In the genomic region with DNA sequence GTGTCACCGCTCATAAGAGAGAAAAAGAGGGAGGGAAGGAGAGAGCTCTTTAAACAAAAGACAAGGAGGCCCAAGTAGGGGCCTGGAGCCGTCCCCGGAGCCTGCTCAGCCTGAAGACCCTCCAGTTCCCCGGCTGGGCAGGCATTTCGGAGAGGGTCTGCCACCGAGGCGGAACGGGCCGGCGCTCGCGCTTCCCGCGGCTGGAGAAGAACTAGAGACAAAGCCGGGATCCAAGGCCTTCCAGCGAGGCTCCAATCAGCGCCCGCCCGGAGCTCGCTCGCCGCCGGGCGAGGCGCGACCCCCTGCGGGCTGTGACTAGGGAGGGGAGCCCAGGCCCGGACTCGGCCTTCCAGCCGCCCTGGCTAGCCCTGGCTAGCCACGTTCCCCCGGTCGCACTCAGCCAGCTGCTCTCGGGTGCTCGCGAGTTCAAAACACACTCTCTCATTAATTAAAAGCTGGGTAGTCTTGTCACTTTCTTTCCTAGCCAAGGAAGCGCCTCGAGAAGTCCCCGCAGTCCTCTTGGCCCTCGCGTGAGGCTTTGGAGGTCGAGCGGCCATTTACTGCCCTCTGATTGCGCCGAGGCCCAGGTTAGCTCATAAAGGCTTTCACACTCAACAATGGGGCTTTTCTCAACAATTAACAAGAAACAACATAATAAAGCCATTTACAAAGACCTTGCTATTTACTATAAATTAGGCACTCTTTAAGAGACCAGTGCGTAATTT, we compare ENCODE assay signal across 8 mouse cellular contexts. TPM values are rescaled to one million over a fixed set of nuclear protein-coding genes. Genes with fewer than 3 reads are reported as not detected.
A peak's percentile ranks its signal among the peaks of the same experiment; 100 is the strongest.
DNase-seq lines count a peak whose midpoint lies in the region; ATAC-seq lines count a peak whose summit lies in the region.
"Had no signal": no experiment of that assay in that cellular context is flagged by ENCODE, and none has a peak within 500 bp of the region (broad histone marks: within the 10 kb centered on the region; RNA-seq: fewer than 3 reads in every experiment).

No protein-coding gene starts in this region.

- DNase-seq in lung, postnatal 4 days, result peak; percentile 31 to 35
- no peak for DNase-seq in lung, postnatal 10 days
- DNase-seq in limb, embryonic 11.5 days (ENCODE audit: low spot score), result peak; percentile 79
- no peak for DNase-seq in frontal cortex, adult 2 months (ENCODE audit: extremely low spot score in 1 of 2, low spot score in 1 of 2)

- H3K36me3 ChIP-seq in forebrain, embryonic 13.5 days (ENCODE audit: poor library complexity, severe bottlenecking), result no peaks in the 10 kb centered on the region
- no peaks in the 10 kb centered on the region for H3K36me3 ChIP-seq in limb, embryonic 11.5 days (ENCODE audit: control insufficient read depth, insufficient read depth, low read length)
- H3K36me3 ChIP-seq in neural tube, embryonic 15.5 days, result no peaks in the 10 kb centered on the region

- peak overlapping the region; percentile 95 for H3K4me3 ChIP-seq in forebrain, embryonic 13.5 days
- peak overlapping the region; percentile 23 for H3K4me3 ChIP-seq in limb, embryonic 11.5 days (ENCODE audit: low read depth, low read length)
- peak overlapping the region; percentile 29 for H3K4me3 ChIP-seq in neural tube, embryonic 15.5 days (replicated peaks)

- WGBS in forebrain, embryonic 13.5 days, result under 1% methylated on average over 46 of the region's 46 CpGs
- WGBS in limb, embryonic 11.5 days, result 4% methylated on average over 46 of the region's 46 CpGs
- WGBS in neural tube, embryonic 15.5 days, result 4% methylated on average over 46 of the region's 46 CpGs

- H3K27ac ChIP-seq in forebrain, embryonic 13.5 days, result peak overlapping the region; percentile 98
- H3K27ac ChIP-seq in limb, embryonic 11.5 days (replicated peaks; ENCODE audit: low read depth, low read length), result peak overlapping the region; percentile 87
- peak overlapping the region; percentile 73 for H3K27ac ChIP-seq in neural tube, embryonic 15.5 days (replicated peaks)

- peak overlapping the region; percentile 87 for H3K4me2 ChIP-seq in forebrain, embryonic 13.5 days
- H3K4me2 ChIP-seq in limb, embryonic 11.5 days (ENCODE audit: low read depth, severe bottlenecking), result peak overlapping the region; percentile 58
- peak overlapping the region; percentile 62 for H3K4me2 ChIP-seq in neural tube, embryonic 15.5 days

- peak overlapping the region; percentile 88 for H3K9ac ChIP-seq in forebrain, embryonic 13.5 days
- H3K9ac ChIP-seq in limb, embryonic 11.5 days (ENCODE audit: low read length), result peak overlapping the region; percentile 81
- peak overlapping the region; percentile 38 for H3K9ac ChIP-seq in neural tube, embryonic 15.5 days (replicated peaks)

- no peaks in the 10 kb centered on the region for H3K9me3 ChIP-seq in forebrain, embryonic 13.5 days (replicated peaks)
- H3K9me3 ChIP-seq in limb, embryonic 11.5 days (ENCODE audit: control insufficient read depth, low read length), result no peaks in the 10 kb centered on the region
- no peaks in the 10 kb centered on the region for H3K9me3 ChIP-seq in neural tube, embryonic 15.5 days (replicated peaks)

- H3K27me3 ChIP-seq in forebrain, embryonic 13.5 days, result no peaks in the 10 kb centered on the region
- no peaks in the 10 kb centered on the region for H3K27me3 ChIP-seq in limb, embryonic 11.5 days (ENCODE audit: control insufficient read depth, insufficient read depth, low read length)
- H3K27me3 ChIP-seq in neural tube, embryonic 15.5 days (replicated peaks), result no peaks in the 10 kb centered on the region

- ATAC-seq in forebrain, embryonic 13.5 days, result peak; percentile 39
- peak; percentile 71; the same call in 1 of the 2 replicates for ATAC-seq in limb, embryonic 11.5 days (ENCODE audit: insufficient number of reproducible peaks, low FRiP score, low TSS enrichment, low read depth)
- ATAC-seq in neural tube, embryonic 15.5 days (ENCODE audit: low FRiP score), result peak; percentile 60; the same call in 1 of the 2 replicates
- ATAC-seq in CD4-positive, CD25-positive, alpha-beta regulatory T cell, adult 4 months, result no peak

- H3K4me1 ChIP-seq in forebrain, embryonic 13.5 days, result peaks cover 71% of the 10 kb centered on the region
- peaks cover 45% of the 10 kb centered on the region for H3K4me1 ChIP-seq in limb, embryonic 11.5 days (ENCODE audit: control insufficient read depth, insufficient read depth, low read length)
- peaks cover 44% of the 10 kb centered on the region for H3K4me1 ChIP-seq in neural tube, embryonic 15.5 days

RNA-seq across cellular contexts. Expression of gene A930004D18Rik, which starts 2.2 kb away (rescaled TPM):
- 16.2 and 20.3 TPM in 2 replicates for polyA plus RNA-seq in forebrain, embryonic 13.5 days (2015; fragmentation: Nextera tagmentation; extraction: Ambion mirVana)
- 10.4 and 11.9 TPM in 2 replicates for polyA plus RNA-seq in limb, embryonic 11.5 days (2014; fragmentation: Nextera tagmentation; extraction: Ambion mirVana)
- polyA plus RNA-seq in neural tube, embryonic 15.5 days (2015; fragmentation: Nextera tagmentation; extraction: Ambion mirVana), result 8.6 and 13.1 TPM in 2 replicates
- 1.5 and 1.9 TPM in 2 replicates for polyA plus RNA-seq in frontal cortex, adult 2 months (2012; rRNA removed)
- polyA plus RNA-seq in CD4-positive, CD25-positive, alpha-beta regulatory T cell, adult 4 months (2017; shearing (Covaris generic)), result 1 to 10 TPM; 2.0 to 2.1 TPM

RNA-seq across cellular contexts. Expression of gene Skida1, which starts 9.1 kb away (rescaled TPM):
- 17.2 and 17.9 TPM in 2 replicates for polyA plus RNA-seq in forebrain, embryonic 13.5 days (2015; fragmentation: Nextera tagmentation; extraction: Ambion mirVana)
- 11.7 and 13.8 TPM in 2 replicates for polyA plus RNA-seq in limb, embryonic 11.5 days (2014; fragmentation: Nextera tagmentation; extraction: Ambion mirVana)
- polyA plus RNA-seq in neural tube, embryonic 15.5 days (2015; fragmentation: Nextera tagmentation; extraction: Ambion mirVana), result 3.8 and 5.2 TPM in 2 replicates
- 3.9 and 5.3 TPM in 2 replicates for polyA plus RNA-seq in frontal cortex, adult 2 months (2012; rRNA removed)
- under 1 TPM in 1 of 2 experiments, not detected in 1; 0.74 TPM for polyA plus RNA-seq in CD4-positive, CD25-positive, alpha-beta regulatory T cell, adult 4 months (2017; shearing (Covaris generic))

RNA-seq across cellular contexts. Expression of gene Mllt10, which starts 15.3 kb away (rescaled TPM):
- polyA plus RNA-seq in forebrain, embryonic 13.5 days (2015; fragmentation: Nextera tagmentation; extraction: Ambion mirVana), result 73.5 and 75.3 TPM in 2 replicates
- 45.3 and 46.3 TPM in 2 replicates for polyA plus RNA-seq in limb, embryonic 11.5 days (2014; fragmentation: Nextera tagmentation; extraction: Ambion mirVana)
- polyA plus RNA-seq in neural tube, embryonic 15.5 days (2015; fragmentation: Nextera tagmentation; extraction: Ambion mirVana), result 46.2 and 57.7 TPM in 2 replicates
- 40.7 and 44.6 TPM in 2 replicates for polyA plus RNA-seq in frontal cortex, adult 2 months (2012; rRNA removed)
- 10 to 100 TPM; 34.9 to 41.4 TPM for polyA plus RNA-seq in CD4-positive, CD25-positive, alpha-beta regulatory T cell, adult 4 months (2017; shearing (Covaris generic))

RNA-seq across cellular contexts. Expression of gene H2al2a, which starts 43.0 kb away (rescaled TPM):
- polyA plus RNA-seq in forebrain, embryonic 13.5 days (2015; fragmentation: Nextera tagmentation; extraction: Ambion mirVana), result not detected in 2 replicates
- polyA plus RNA-seq in limb, embryonic 11.5 days (2014; fragmentation: Nextera tagmentation; extraction: Ambion mirVana), result not detected in 2 replicates
- polyA plus RNA-seq in neural tube, embryonic 15.5 days (2015; fragmentation: Nextera tagmentation; extraction: Ambion mirVana), result not detected in 2 replicates
- polyA plus RNA-seq in frontal cortex, adult 2 months (2012; rRNA removed), result not detected in 2 replicates
- polyA plus RNA-seq in CD4-positive, CD25-positive, alpha-beta regulatory T cell, adult 4 months (2017; shearing (Covaris generic)), result not detected
- polyA plus RNA-seq: liver, adult 2 months had no signal

Comparison
In these comparisons a context has a peak if more than half of its experiments do, and no peak if none do; other contexts are left out.
1. DNase-seq: peak in lung, postnatal 4 days (2 of 2) and limb, embryonic 11.5 days (single experiment); none in lung, postnatal 10 days (single experiment) and frontal cortex, adult 2 months (0 of 2).
2. H3K4me3 ChIP-seq: peak in every context shown above with its lines; median percentile 95 in forebrain, embryonic 13.5 days; 29 in neural tube, embryonic 15.5 days; 23 in limb, embryonic 11.5 days.
3. H3K9ac ChIP-seq: peak in every context shown above with its lines; median percentile 88 in forebrain, embryonic 13.5 days; 81 in limb, embryonic 11.5 days; 38 in neural tube, embryonic 15.5 days.
4. Peak in every context shown above with its lines, with median percentiles within 50 percentile points of each other: H3K27ac ChIP-seq and H3K4me2 ChIP-seq.